Mouse (Mus musculus) Patski (cell line): ENCODE results near the gene Zfp174. TPM values are rescaled to one million over a fixed set of nuclear protein-coding genes. Genes with fewer than 3 reads are reported as not detected.

Source experiments
- ATAC-seq: fragments of 100-300 bp; one replicate; pipeline ENCODE4 v1.8.0; 2021
- CTCF ChIA-PET: fragments of 350-600 bp; sonication (Branson Sonifier 250); formaldehyde crosslinking; loops from one replicate; lab custom pipeline; 2022; ENCODE audit warnings: inconsistent platforms; lab: Charles Lee
- POLR2A ChIA-PET: fragments of 350-600 bp; sonication (Branson Sonifier 250); formaldehyde crosslinking; loops from one replicate; lab custom pipeline; 2022; ENCODE audit warnings: antibody characterized with exemption, inconsistent platforms; lab: Charles Lee
- DNase-seq: peaks from one replicate; pipeline ENCODE4 v3.0.0-alpha.2; 2011; ENCODE audit warnings: low read depth, low spot score
- H3K27me3 ChIP-seq: fragments of 371-371 bp; one replicate; pipeline ENCODE4 v1.5.1; 2021
- CTCF ChIP-seq: fragments of 100-300 bp; IDR thresholded peaks from one replicate; pipeline ENCODE4 v1.5.1; 2021
- in situ Hi-C: fragments of 300-500 bp; cut with MboI; formaldehyde crosslinking; loops from 3 replicates; pipeline ENCODE4 v1.11.1; 2018; ENCODE audit warnings: low pct_unique_long_range_greater_than_20kb, mixed read lengths
- polyA plus RNA-seq: library from polyadenylated mRNA; unstranded; gene quantifications from one replicate; pipeline ENCODE4 v1.2.3, GENCODE M21; 2021

The Zfp174 gene
- polyA plus RNA-seq, 1 experiment from 2014 or later: 3.2 TPM

- ATAC-seq (no peak), DNase-seq (no peak)
- CTCF ChIA-PET: no interaction called here
- H3K27me3 ChIP-seq: no peaks in the 10 kb centered on the region
- POLR2A ChIA-PET: interaction anchor here (0.8 kb wide), 1 partner anchor 70 kb away, joined by 3 read pairs; no protein-coding TSS in a partner anchor
- no peak for TF ChIP-seq CTCF
- in situ Hi-C loops: loop anchor here (10.0 kb wide), 1 partner anchor 132 kb away; the partner anchor contains the start of gene Zfp263
Observed at GRCm38 (mm10) chr16:3876346-3876745, 29.3 kb downstream of the Zfp174 start.

GRCm38 (mm10) chr16:3884201-3885064, 37.4 kb downstream of the Zfp174 start, which contains the start of the genes Zfp597 and Gm20695:
Gene Zfp597 (minus strand): TSS chr16:3884561.
Gene Gm20695 (plus strand): TSS chr16:3884648.
- CTCF ChIA-PET: interaction anchor here (1.2 kb wide), 1 partner anchor 22 kb away, joined by 3 read pairs; no protein-coding TSS in a partner anchor
- in situ Hi-C loops: no loop called here
- ATAC-seq (peak; percentile 96), DNase-seq (peak; percentile 51)
- H3K27me3 ChIP-seq: no peaks in the 10 kb centered on the region
- TF ChIP-seq CTCF: peak; percentile 72
- POLR2A ChIA-PET: interaction anchor here (0.6 to 1.4 kb wide), 2 partner anchors 12 to 181 kb away, joined by 3 read pairs; partner anchors contain the start of gene Naa60

- ChIA-PET CTCF (interaction anchor here (0.8 kb wide), 1 partner anchor 25 kb away, joined by 3 read pairs; no protein-coding TSS in a partner anchor), POLR2A (interaction anchor here (1.4 kb wide), 1 partner anchor 12 kb away, joined by 3 read pairs; the partner anchor contains the start of gene Naa60)
- in situ Hi-C loops: no loop called here
- ATAC-seq (peak; percentile 8), DNase-seq (no peak)
- H3K27me3 ChIP-seq: no peaks in the 10 kb centered on the region
- no peak for TF ChIP-seq CTCF
Observed at GRCm38 (mm10) chr16:3885065-3885670, 38.1 kb downstream of the Zfp174 start.

- ATAC-seq (no peak), DNase-seq (no peak)
- no peaks in the 10 kb centered on the region for H3K27me3 ChIP-seq
- no peak for TF ChIP-seq CTCF
- CTCF ChIA-PET: interaction anchor here (1.0 kb wide), 2 partner anchors 11 to 17 kb away, joined by 3 to 4 read pairs; partner anchors contain the start of genes 1700037C18Rik and Cluap1
- in situ Hi-C loops: no loop called here
- POLR2A ChIA-PET: no interaction called here
Observed at GRCm38 (mm10) chr16:3891621-3892295, 44.7 kb downstream of the Zfp174 start.

- TF ChIP-seq CTCF: no peak
- H3K27me3 ChIP-seq: no peaks in the 10 kb centered on the region
- ChIA-PET POLR2A (no interaction called here), CTCF (no interaction called here)
- ATAC-seq: no peak
- DNase-seq: no peak
- in situ Hi-C loops: no loop called here
Observed at GRCm38 (mm10) chr16:3893739-3894138, 46.7 kb downstream of the Zfp174 start.

- DNase-seq: no peak
- H3K27me3 ChIP-seq: no peaks in the 10 kb centered on the region
- in situ Hi-C loops: no loop called here
- no peak for TF ChIP-seq CTCF
- ChIA-PET POLR2A (no interaction called here), CTCF (no interaction called here)
- ATAC-seq: no peak
Observed at GRCm38 (mm10) chr16:3895173-3895792, 48.2 kb downstream of the Zfp174 start.

- H3K27me3 ChIP-seq: no peaks in the 10 kb centered on the region
- in situ Hi-C loops: no loop called here
- TF ChIP-seq CTCF: no peak
- ATAC-seq (no peak), DNase-seq (no peak)
- POLR2A ChIA-PET: no interaction called here
- CTCF ChIA-PET: interaction anchor here (1.2 kb wide), 1 partner anchor 9 kb away, joined by 3 read pairs; no protein-coding TSS in a partner anchor
Observed at GRCm38 (mm10) chr16:3896046-3896445, 49.0 kb downstream of the Zfp174 start.

- in situ Hi-C loops: no loop called here
- ChIA-PET POLR2A (no interaction called here), CTCF (interaction anchor here (0.9 to 1.2 kb wide), 2 partner anchors 9 to 63 kb away, joined by 3 read pairs; no protein-coding TSS in a partner anchor)
- no peaks in the 10 kb centered on the region for H3K27me3 ChIP-seq
- TF ChIP-seq CTCF: no peak
- DNase-seq (no peak), ATAC-seq (no peak)
Observed at GRCm38 (mm10) chr16:3896553-3896952, 49.5 kb downstream of the Zfp174 start.

- in situ Hi-C loops: loop anchor here (10.0 kb wide), 1 partner anchor 163 kb away; the partner anchor contains the start of gene Zfp263
- CTCF ChIA-PET: interaction anchor here (1.3 kb wide), 1 partner anchor 24 kb away, joined by 3 read pairs; no protein-coding TSS in a partner anchor
- H3K27me3 ChIP-seq: no peaks in the 10 kb centered on the region
- DNase-seq (no peak), ATAC-seq (no peak)
- TF ChIP-seq CTCF: no peak
- POLR2A ChIA-PET: no interaction called here
Observed at GRCm38 (mm10) chr16:3907471-3907870, 60.4 kb downstream of the Zfp174 start.

Other genes with a start within 250 kb of the Zfp174 start
- not detected for gene Mefv, start 129.2 kb upstream of the Zfp174 start, polyA plus RNA-seq
- 21.3 TPM for gene Zfp263, start 103.2 kb upstream of the Zfp174 start, polyA plus RNA-seq
- gene Olfr15, start 16.4 kb upstream of the Zfp174 start, polyA plus RNA-seq: 0.04 TPM
- 53.5 TPM for gene Naa60, start 25.1 kb downstream of the Zfp174 start, polyA plus RNA-seq
- 6.6 TPM for gene Zfp597, start 37.3 kb downstream of the Zfp174 start, polyA plus RNA-seq
- gene Gm20695, start 37.4 kb downstream of the Zfp174 start, polyA plus RNA-seq: 0.59 TPM
- 13.1 TPM for gene 1700037C18Rik, start 61.4 kb downstream of the Zfp174 start, polyA plus RNA-seq
- gene Cluap1, start 61.5 kb downstream of the Zfp174 start, polyA plus RNA-seq: 37.7 TPM
- 0.95 TPM for gene Nlrc3, start 129.4 kb downstream of the Zfp174 start, polyA plus RNA-seq
- 26.4 TPM for gene Slx4, start 156.5 kb downstream of the Zfp174 start, polyA plus RNA-seq
- 6.7 TPM for gene Dnase1, start 189.7 kb downstream of the Zfp174 start, polyA plus RNA-seq
- gene Trap1, start 230.6 kb downstream of the Zfp174 start, polyA plus RNA-seq: 128 TPM